Mouse (Mus musculus): ENCODE results near the gene Olfr155. TPM values are rescaled to one million over a fixed set of nuclear protein-coding genes. Genes with fewer than 3 reads are reported as not detected.

Gene Olfr155
- polyA plus RNA-seq (2012; fragmentation: generic; extraction: Trizol), result not detected
- long read RNA-seq, experiment 1, result 0 reads
- long read RNA-seq, experiment 2, result 0 reads

- Histone ChIP-seq H3ac (ENCODE audit: control insufficient read depth, insufficient read length, low read depth) (no peak within 1 kb of the TSS), H3K36me3 (ENCODE audit: control insufficient read depth, insufficient read depth) (no peaks in the 10 kb centered on the region), H3K4me3 (ENCODE audit: insufficient read depth, poor library complexity, severe bottlenecking) (no peak within 1 kb of the TSS), H3K79me3 (ENCODE audit: low read depth) (no peaks in the 10 kb centered on the region), H3K27me3 (ENCODE audit: control insufficient read depth, insufficient read depth, insufficient read length) (peaks cover 37% of the 10 kb centered on the region), H3K79me2 (ENCODE audit: control insufficient read depth, insufficient read depth) (no peaks in the 10 kb centered on the region)
- TF ChIP-seq MYOD1 (IDR thresholded peaks at IDR 0.05; ENCODE audit: control insufficient read depth, insufficient read length, low read depth) (no peak), FOSL1 (IDR thresholded peaks at IDR 0.05; ENCODE audit: insufficient read depth, low read length, poor library complexity, severe bottlenecking) (no peak), USF1 (IDR thresholded peaks at IDR 0.05; ENCODE audit: low read depth) (no peak), CTCF (IDR thresholded peaks at IDR 0.05; ENCODE audit: control insufficient read depth, insufficient read depth, insufficient read length) (no peak), CEBPB (IDR thresholded peaks at IDR 0.05; ENCODE audit: low read depth) (no peak), MAX (IDR thresholded peaks at IDR 0.05) (no peak), MYOG (IDR thresholded peaks at IDR 0.05; ENCODE audit: control insufficient read depth, extremely low read depth, insufficient read length) (no peak)
Observed at GRCm38 (mm10) chr4:43851265-43851664, at the start of gene Olfr155. Gene Olfr155, plus strand, starts transcription at chr4:43851565.

GRCm38 (mm10) chr4:43822896-43823550 lies 28.3 kb upstream of the Olfr155 start:
- no peaks in the 10 kb centered on the region for H3K36me3 ChIP-seq (ENCODE audit: control insufficient read depth, insufficient read depth)
- H3K4me3 ChIP-seq (ENCODE audit: insufficient read depth, poor library complexity, severe bottlenecking), result no peak overlapping the region
- H3K79me3 ChIP-seq (ENCODE audit: low read depth), result no peaks in the 10 kb centered on the region
- H3K27me3 ChIP-seq (ENCODE audit: control insufficient read depth, insufficient read depth, insufficient read length), result peaks cover 46% of the 10 kb centered on the region
- TF ChIP-seq MAX (IDR thresholded peaks at IDR 0.05) (no peak), USF1 (IDR thresholded peaks at IDR 0.05; ENCODE audit: low read depth) (no peak), FOSL1 (IDR thresholded peaks at IDR 0.05; ENCODE audit: insufficient read depth, low read length, poor library complexity, severe bottlenecking) (no peak), MYOD1 (IDR thresholded peaks at IDR 0.05; ENCODE audit: control insufficient read depth, insufficient read length, low read depth) (no peak), CEBPB (IDR thresholded peaks at IDR 0.05; ENCODE audit: low read depth) (no peak), CTCF (IDR thresholded peaks at IDR 0.05; ENCODE audit: control insufficient read depth, insufficient read depth, insufficient read length) (no peak)
- H3K79me2 ChIP-seq (ENCODE audit: control insufficient read depth, insufficient read depth), result no peaks in the 10 kb centered on the region
- H3ac ChIP-seq (ENCODE audit: control insufficient read depth, insufficient read length, low read depth), result no peak overlapping the region

GRCm38 (mm10) chr4:43823845-43824337 lies 27.5 kb upstream of the Olfr155 start, which contains the start of gene Olfr156:
Gene Olfr156, minus strand, starts transcription at chr4:43823895.
- H3ac ChIP-seq (ENCODE audit: control insufficient read depth, insufficient read length, low read depth), result no peak within 1 kb of the TSS
- H3K79me2 ChIP-seq (ENCODE audit: control insufficient read depth, insufficient read depth), result no peaks in the 10 kb centered on the region
- no peaks in the 10 kb centered on the region for H3K36me3 ChIP-seq (ENCODE audit: control insufficient read depth, insufficient read depth)
- H3K79me3 ChIP-seq (ENCODE audit: low read depth), result no peaks in the 10 kb centered on the region
- no peak within 1 kb of the TSS for H3K4me3 ChIP-seq (ENCODE audit: insufficient read depth, poor library complexity, severe bottlenecking)
- TF ChIP-seq USF1 (IDR thresholded peaks at IDR 0.05; ENCODE audit: low read depth) (no peak), FOSL1 (IDR thresholded peaks at IDR 0.05; ENCODE audit: insufficient read depth, low read length, poor library complexity, severe bottlenecking) (no peak), CTCF (IDR thresholded peaks at IDR 0.05; ENCODE audit: control insufficient read depth, insufficient read depth, insufficient read length) (no peak), MYOG (IDR thresholded peaks at IDR 0.05; ENCODE audit: control insufficient read depth, extremely low read depth, insufficient read length) (no peak), MAX (IDR thresholded peaks at IDR 0.05) (no peak), CEBPB (IDR thresholded peaks at IDR 0.05; ENCODE audit: low read depth) (no peak), MYOD1 (IDR thresholded peaks at IDR 0.05; ENCODE audit: control insufficient read depth, insufficient read length, low read depth) (no peak)
- peaks cover 46% of the 10 kb centered on the region for H3K27me3 ChIP-seq (ENCODE audit: control insufficient read depth, insufficient read depth, insufficient read length)

GRCm38 (mm10) chr4:43828806-43829205 lies 22.6 kb upstream of the Olfr155 start:
- H3ac ChIP-seq (ENCODE audit: control insufficient read depth, insufficient read length, low read depth), result no peak overlapping the region
- no peak overlapping the region for H3K4me3 ChIP-seq (ENCODE audit: insufficient read depth, poor library complexity, severe bottlenecking)
- H3K79me2 ChIP-seq (ENCODE audit: control insufficient read depth, insufficient read depth), result no peaks in the 10 kb centered on the region
- TF ChIP-seq MYOG (IDR thresholded peaks at IDR 0.05; ENCODE audit: control insufficient read depth, extremely low read depth, insufficient read length) (no peak), CTCF (IDR thresholded peaks at IDR 0.05; ENCODE audit: control insufficient read depth, insufficient read depth, insufficient read length) (no peak), USF1 (IDR thresholded peaks at IDR 0.05; ENCODE audit: low read depth) (no peak), MYOD1 (IDR thresholded peaks at IDR 0.05; ENCODE audit: control insufficient read depth, insufficient read length, low read depth) (no peak), FOSL1 (IDR thresholded peaks at IDR 0.05; ENCODE audit: insufficient read depth, low read length, poor library complexity, severe bottlenecking) (no peak), CEBPB (IDR thresholded peaks at IDR 0.05; ENCODE audit: low read depth) (no peak), MAX (IDR thresholded peaks at IDR 0.05) (no peak)
- H3K27me3 ChIP-seq (ENCODE audit: control insufficient read depth, insufficient read depth, insufficient read length), result peaks cover 41% of the 10 kb centered on the region
- no peaks in the 10 kb centered on the region for H3K79me3 ChIP-seq (ENCODE audit: low read depth)
- no peaks in the 10 kb centered on the region for H3K36me3 ChIP-seq (ENCODE audit: control insufficient read depth, insufficient read depth)

- Histone ChIP-seq H3K79me2 (ENCODE audit: control insufficient read depth, insufficient read depth) (no peaks in the 10 kb centered on the region), H3ac (ENCODE audit: control insufficient read depth, insufficient read length, low read depth) (no peak overlapping the region), H3K4me3 (ENCODE audit: insufficient read depth, poor library complexity, severe bottlenecking) (no peak overlapping the region), H3K27me3 (ENCODE audit: control insufficient read depth, insufficient read depth, insufficient read length) (peaks cover 43% of the 10 kb centered on the region), H3K36me3 (ENCODE audit: control insufficient read depth, insufficient read depth) (no peaks in the 10 kb centered on the region), H3K79me3 (ENCODE audit: low read depth) (no peaks in the 10 kb centered on the region)
- no peak for TF ChIP-seq USF1 (IDR thresholded peaks at IDR 0.05; ENCODE audit: low read depth)
- TF ChIP-seq MAX (IDR thresholded peaks at IDR 0.05), result no peak
- TF ChIP-seq MYOD1 (IDR thresholded peaks at IDR 0.05; ENCODE audit: control insufficient read depth, insufficient read length, low read depth), result no peak
- TF ChIP-seq CTCF (IDR thresholded peaks at IDR 0.05; ENCODE audit: control insufficient read depth, insufficient read depth, insufficient read length), result no peak
- no peak for TF ChIP-seq CEBPB (IDR thresholded peaks at IDR 0.05; ENCODE audit: low read depth)
- TF ChIP-seq FOSL1 (IDR thresholded peaks at IDR 0.05; ENCODE audit: insufficient read depth, low read length, poor library complexity, severe bottlenecking), result no peak
- no peak for TF ChIP-seq MYOG (IDR thresholded peaks at IDR 0.05; ENCODE audit: control insufficient read depth, extremely low read depth, insufficient read length)
Observed at GRCm38 (mm10) chr4:43832031-43832430, 19.3 kb upstream of the Olfr155 start.

Data from C2C12 (cell line).